Mouse (Mus musculus): ENCODE data around the gene Ell. TPM values are rescaled to one million over a fixed set of nuclear protein-coding genes. Genes with fewer than 3 reads are reported as not detected.
"Not testable (repeated sequence)": the region's sequence is repeated elsewhere in the genome, so short reads cannot be mapped to it uniquely, and the experiment has no call there.

Gene Ell
- polyA plus RNA-seq, 1 experiment from 2014 or later = 9.5 TPM

GRCm38 (mm10) chr8:70506328-70507026, 32.8 kb upstream of the Ell start, which contains the start of gene Rex1bd:
TSS of gene Rex1bd (minus strand) at chr8:70506752.
- peak within 1 kb of the TSS; percentile 75 for H3K9ac ChIP-seq (replicated peaks)
- TF ChIP-seq CTCF (IDR thresholded peaks at IDR 0.05; ENCODE audit: low read depth) = peak; percentile 96
- no peak for TF ChIP-seq EP300 (IDR thresholded peaks at IDR 0.05; ENCODE audit: low read depth)
- no peaks in the 10 kb centered on the region for H3K9me3 ChIP-seq (ENCODE audit: low read length)
- H3K4me3 ChIP-seq (ENCODE audit: low read depth, low read length) = peak within 1 kb of the TSS; percentile 73
- H3K36me3 ChIP-seq (replicated peaks; ENCODE audit: insufficient read depth, low read length) = peaks cover 15% of the 10 kb centered on the region
- WGBS (ENCODE audit: insufficient replicate concordance) = 4% methylated on average over 39 of the region's 40 CpGs
- peak within 1 kb of the TSS; percentile 81 for H3K4me2 ChIP-seq (ENCODE audit: low read depth, low read length)
- peaks cover 27% of the 10 kb centered on the region for H3K4me1 ChIP-seq (ENCODE audit: insufficient read depth)
- H3K27me3 ChIP-seq (ENCODE audit: insufficient read depth, low read length) = peaks cover 15% of the 10 kb centered on the region
- H3K27ac ChIP-seq (ENCODE audit: low read depth) = peak within 1 kb of the TSS; percentile 89
- DNase-seq (peak; percentile 95), ATAC-seq (peak; percentile 77)

GRCm38 (mm10) chr8:70507027-70507393, 32.2 kb upstream of the Ell start:
- Histone ChIP-seq H3K27ac (ENCODE audit: low read depth) (peak overlapping the region; percentile 89; the same call in 1 of the 2 replicates), H3K9ac (replicated peaks) (peak overlapping the region; percentile 75), H3K4me2 (ENCODE audit: low read depth, low read length) (peak overlapping the region; percentile 81; the same call in 1 of the 2 replicates), H3K9me3 (ENCODE audit: low read length) (no peaks in the 10 kb centered on the region), H3K4me1 (ENCODE audit: insufficient read depth) (peaks cover 29% of the 10 kb centered on the region), H3K27me3 (ENCODE audit: insufficient read depth, low read length) (peaks cover 10% of the 10 kb centered on the region), H3K36me3 (replicated peaks; ENCODE audit: insufficient read depth, low read length) (peaks cover 15% of the 10 kb centered on the region), H3K4me3 (ENCODE audit: low read depth, low read length) (peak overlapping the region; percentile 73; the same call in 1 of the 2 replicates)
- no peak for DNase-seq
- no peak for TF ChIP-seq CTCF (IDR thresholded peaks at IDR 0.05; ENCODE audit: low read depth)
- TF ChIP-seq EP300 (IDR thresholded peaks at IDR 0.05; ENCODE audit: low read depth) = no peak
- 64% methylated on average over 5 of the region's 5 CpGs for WGBS (ENCODE audit: insufficient replicate concordance)
- ATAC-seq = no peak

- ATAC-seq (no peak), DNase-seq (no peak)
- WGBS (ENCODE audit: insufficient replicate concordance) = 5% methylated on average over 25 of the region's 25 CpGs
- Histone ChIP-seq H3K4me3 (ENCODE audit: low read depth, low read length) (peak overlapping the region; percentile 74), H3K4me2 (ENCODE audit: low read depth, low read length) (peak overlapping the region; percentile 92), H3K27ac (ENCODE audit: low read depth) (peak overlapping the region; percentile 98), H3K9me3 (ENCODE audit: low read length) (no peaks in the 10 kb centered on the region), H3K9ac (replicated peaks) (peak overlapping the region; percentile 92), H3K36me3 (replicated peaks; ENCODE audit: insufficient read depth, low read length) (peaks cover 29% of the 10 kb centered on the region), H3K4me1 (ENCODE audit: insufficient read depth) (peaks cover 31% of the 10 kb centered on the region), H3K27me3 (ENCODE audit: insufficient read depth, low read length) (no peaks in the 10 kb centered on the region)
- TF ChIP-seq CTCF (IDR thresholded peaks at IDR 0.05; ENCODE audit: low read depth) = no peak
- no peak for TF ChIP-seq EP300 (IDR thresholded peaks at IDR 0.05; ENCODE audit: low read depth)
Measured at GRCm38 (mm10) chr8:70509281-70509952, 29.8 kb upstream of the Ell start.

GRCm38 (mm10) chr8:70510228-70510915, 28.9 kb upstream of the Ell start, which contains the start of gene Uba52:
TSS of gene Uba52 (minus strand) at chr8:70510801.
- 0 out of 2 replicates have a peak, but pooled peaks have one; percentile 51 for TF ChIP-seq EP300 (IDR thresholded peaks at IDR 0.05; ENCODE audit: low read depth)
- TF ChIP-seq CTCF (IDR thresholded peaks at IDR 0.05; ENCODE audit: low read depth) = 0 out of 2 replicates have a peak, but pooled peaks have one; percentile 12
- Histone ChIP-seq H3K27me3 (ENCODE audit: insufficient read depth, low read length) (no peaks in the 10 kb centered on the region), H3K36me3 (replicated peaks; ENCODE audit: insufficient read depth, low read length) (peaks cover 31% of the 10 kb centered on the region), H3K4me3 (ENCODE audit: low read depth, low read length) (peak within 1 kb of the TSS; percentile 74), H3K4me1 (ENCODE audit: insufficient read depth) (peaks cover 31% of the 10 kb centered on the region), H3K9ac (replicated peaks) (peak within 1 kb of the TSS; percentile 92), H3K4me2 (ENCODE audit: low read depth, low read length) (peak within 1 kb of the TSS; percentile 92), H3K27ac (ENCODE audit: low read depth) (peak within 1 kb of the TSS; percentile 98), H3K9me3 (ENCODE audit: low read length) (no peaks in the 10 kb centered on the region)
- DNase-seq = peak; percentile 96
- peak; percentile 83 for ATAC-seq
- WGBS (ENCODE audit: insufficient replicate concordance) = under 1% methylated on average over 54 of the region's 74 CpGs

GRCm38 (mm10) chr8:70511174-70511573, 28.1 kb upstream of the Ell start:
- peaks cover 23% of the 10 kb centered on the region for H3K4me1 ChIP-seq (ENCODE audit: insufficient read depth)
- DNase-seq; H3K9me3 ChIP-seq (ENCODE audit: low read length); H3K27me3 ChIP-seq (ENCODE audit: insufficient read depth, low read length); ATAC-seq: not testable (repeated sequence)
- WGBS (ENCODE audit: insufficient replicate concordance) = 41% methylated on average over 6 of the region's 6 CpGs
- peak overlapping the region; percentile 98 for H3K27ac ChIP-seq (ENCODE audit: low read depth)
- peak overlapping the region; percentile 92 for H3K4me2 ChIP-seq (ENCODE audit: low read depth, low read length)
- H3K4me3 ChIP-seq (ENCODE audit: low read depth, low read length) = peak overlapping the region; percentile 74
- H3K9ac ChIP-seq (replicated peaks) = peak overlapping the region; percentile 92
- H3K36me3 ChIP-seq (replicated peaks; ENCODE audit: insufficient read depth, low read length) = peaks cover 32% of the 10 kb centered on the region

GRCm38 (mm10) chr8:70511770-70512169, 27.5 kb upstream of the Ell start:
- ATAC-seq (no peak), DNase-seq (no peak)
- Histone ChIP-seq H3K27me3 (ENCODE audit: insufficient read depth, low read length) (no peaks in the 10 kb centered on the region), H3K4me3 (ENCODE audit: low read depth, low read length) (peak overlapping the region; percentile 74; the same call in 1 of the 2 replicates), H3K9me3 (ENCODE audit: low read length) (no peaks in the 10 kb centered on the region), H3K27ac (ENCODE audit: low read depth) (peak overlapping the region; percentile 29), H3K4me2 (ENCODE audit: low read depth, low read length) (peak overlapping the region; percentile 92), H3K36me3 (replicated peaks; ENCODE audit: insufficient read depth, low read length) (peaks cover 36% of the 10 kb centered on the region), H3K4me1 (ENCODE audit: insufficient read depth) (peaks cover 23% of the 10 kb centered on the region), H3K9ac (replicated peaks) (no peak overlapping the region)
- TF ChIP-seq CTCF (IDR thresholded peaks at IDR 0.05; ENCODE audit: low read depth) (no peak), EP300 (IDR thresholded peaks at IDR 0.05; ENCODE audit: low read depth) (no peak)
- 87% methylated on average over 2 of the region's 2 CpGs for WGBS (ENCODE audit: insufficient replicate concordance)

All from liver, postnatal 0 days (tissue).